Mouse (Mus musculus): ENCODE measurements around the gene Cep162. TPM values are rescaled to one million over a fixed set of nuclear protein-coding genes. Genes with fewer than 3 reads are reported as not detected.

The Cep162 gene
- 3.6 and 4.2 TPM in 2 replicates for polyA plus RNA-seq (2015; fragmentation: Nextera tagmentation; extraction: Ambion mirVana)

GRCm38 (mm10) chr9:87254903-87255695 lies at the start of gene Cep162:
Gene Cep162, minus strand, starts transcription at chr9:87255536.

GRCm38 (mm10) chr9:87144106-87144505 lies 111.2 kb downstream of the Cep162 start, which contains the start of gene Mrap2:
Gene Mrap2, plus strand, starts transcription at chr9:87144306.

Other genes starting within 250 kb of the Cep162 start
- gene Ripply2, start 240.0 kb downstream of the Cep162 start, polyA plus RNA-seq (2015; fragmentation: Nextera tagmentation; extraction: Ambion mirVana) = 14.4 and 16.3 TPM in 2 replicates
- gene Cyb5r4, start 233.5 kb downstream of the Cep162 start, polyA plus RNA-seq (2015; fragmentation: Nextera tagmentation; extraction: Ambion mirVana) = 43.6 and 46.6 TPM in 2 replicates
- 6.6 and 7.0 TPM in 2 replicates for gene Mrap2, start 111.2 kb downstream of the Cep162 start, polyA plus RNA-seq (2015; fragmentation: Nextera tagmentation; extraction: Ambion mirVana)

Data from neural tube, postnatal 0 days (tissue).